Mouse (Mus musculus): Measurements from ENCODE around the gene Ccdc9. TPM values are rescaled to one million over a fixed set of nuclear protein-coding genes. Genes with fewer than 3 reads are reported as not detected.
A peak's percentile ranks its signal among the peaks of the same experiment; 100 is the strongest.

Ccdc9 gene
- polyA plus RNA-seq (2014; fragmentation: Nextera tagmentation; extraction: Ambion mirVana) = 11.3 and 16.4 TPM in 2 replicates

GRCm38 (mm10) chr7:16286026-16286961 lies at the start of gene Ccdc9:
Gene Ccdc9 (minus strand): TSS chr7:16286795.
- Histone ChIP-seq H3K4me2 (peak within 1 kb of the TSS; percentile 77), H3K27ac (ENCODE audit: low read depth, low read length) (peak within 1 kb of the TSS; percentile 97), H3K4me1 (ENCODE audit: control insufficient read depth, insufficient read depth, low read length) (no peaks in the 10 kb centered on the region), H3K27me3 (ENCODE audit: control insufficient read depth, insufficient read depth, low read length) (no peaks in the 10 kb centered on the region), H3K9me3 (replicated peaks; ENCODE audit: control insufficient read depth, low read length) (no peaks in the 10 kb centered on the region), H3K4me3 (ENCODE audit: low read depth, low read length) (peak within 1 kb of the TSS; percentile 73), H3K9ac (ENCODE audit: low read depth, low read length) (peak within 1 kb of the TSS; percentile 89), H3K36me3 (ENCODE audit: control insufficient read depth, insufficient read depth, low read length) (peaks cover 14% of the 10 kb centered on the region)
- ATAC-seq (replicated peaks; ENCODE audit: insufficient number of reproducible peaks, low FRiP score, low TSS enrichment) = peak; percentile 87
- 1% methylated on average over 67 of the region's 70 CpGs for WGBS (ENCODE audit: insufficient replicate concordance)

- 85% methylated on average over 3 of the region's 3 CpGs for WGBS (ENCODE audit: insufficient replicate concordance)
- ATAC-seq (replicated peaks; ENCODE audit: insufficient number of reproducible peaks, low FRiP score, low TSS enrichment) = no peak
- H3K4me3 ChIP-seq (ENCODE audit: low read depth, low read length) = no peak overlapping the region
- H3K36me3 ChIP-seq (ENCODE audit: control insufficient read depth, insufficient read depth, low read length) = peaks cover 17% of the 10 kb centered on the region
- H3K27me3 ChIP-seq (ENCODE audit: control insufficient read depth, insufficient read depth, low read length) = no peaks in the 10 kb centered on the region
- no peak overlapping the region for H3K9ac ChIP-seq (ENCODE audit: low read depth, low read length)
- H3K9me3 ChIP-seq (replicated peaks; ENCODE audit: control insufficient read depth, low read length) = no peaks in the 10 kb centered on the region
- H3K4me2 ChIP-seq = no peak overlapping the region
- peaks cover 6% of the 10 kb centered on the region for H3K4me1 ChIP-seq (ENCODE audit: control insufficient read depth, insufficient read depth, low read length)
- H3K27ac ChIP-seq (ENCODE audit: low read depth, low read length) = no peak overlapping the region
These were observed 42.6 kb upstream of the Ccdc9 start for GRCm38 (mm10) chr7:16329146-16329545.

GRCm38 (mm10) chr7:16326607-16326971 lies 40.0 kb upstream of the Ccdc9 start:
- Histone ChIP-seq H3K4me3 (ENCODE audit: low read depth, low read length) (no peak overlapping the region), H3K9me3 (replicated peaks; ENCODE audit: control insufficient read depth, low read length) (no peaks in the 10 kb centered on the region), H3K4me1 (ENCODE audit: control insufficient read depth, insufficient read depth, low read length) (peaks cover 6% of the 10 kb centered on the region), H3K27me3 (ENCODE audit: control insufficient read depth, insufficient read depth, low read length) (no peaks in the 10 kb centered on the region), H3K9ac (ENCODE audit: low read depth, low read length) (no peak overlapping the region; the same call in 1 of the 2 replicates), H3K4me2 (no peak overlapping the region), H3K27ac (ENCODE audit: low read depth, low read length) (no peak overlapping the region), H3K36me3 (ENCODE audit: control insufficient read depth, insufficient read depth, low read length) (peaks cover 20% of the 10 kb centered on the region)
- no peak for ATAC-seq (replicated peaks; ENCODE audit: insufficient number of reproducible peaks, low FRiP score, low TSS enrichment)
- WGBS (ENCODE audit: insufficient replicate concordance) = 83% methylated on average over 2 of the region's 2 CpGs

GRCm38 (mm10) chr7:16325920-16326606 lies 39.5 kb upstream of the Ccdc9 start:
- peak overlapping the region; percentile 49; the same call in 1 of the 2 replicates for H3K9ac ChIP-seq (ENCODE audit: low read depth, low read length)
- H3K9me3 ChIP-seq (replicated peaks; ENCODE audit: control insufficient read depth, low read length) = no peaks in the 10 kb centered on the region
- no peaks in the 10 kb centered on the region for H3K27me3 ChIP-seq (ENCODE audit: control insufficient read depth, insufficient read depth, low read length)
- WGBS (ENCODE audit: insufficient replicate concordance) = 18% methylated on average over 8 of the region's 8 CpGs
- H3K4me1 ChIP-seq (ENCODE audit: control insufficient read depth, insufficient read depth, low read length) = peaks cover 6% of the 10 kb centered on the region
- H3K27ac ChIP-seq (ENCODE audit: low read depth, low read length) = peak overlapping the region; percentile 91
- peak overlapping the region; percentile 27 for H3K4me2 ChIP-seq
- no peak overlapping the region for H3K4me3 ChIP-seq (ENCODE audit: low read depth, low read length)
- H3K36me3 ChIP-seq (ENCODE audit: control insufficient read depth, insufficient read depth, low read length) = peaks cover 20% of the 10 kb centered on the region
- ATAC-seq (replicated peaks; ENCODE audit: insufficient number of reproducible peaks, low FRiP score, low TSS enrichment) = peak; percentile 64; the same call in 1 of the 2 replicates

GRCm38 (mm10) chr7:16324661-16325060 lies 38.1 kb upstream of the Ccdc9 start:
- no peak overlapping the region for H3K4me3 ChIP-seq (ENCODE audit: low read depth, low read length)
- H3K27ac ChIP-seq (ENCODE audit: low read depth, low read length) = no peak overlapping the region
- 90% methylated on average over 7 of the region's 7 CpGs for WGBS (ENCODE audit: insufficient replicate concordance)
- no peak for ATAC-seq (replicated peaks; ENCODE audit: insufficient number of reproducible peaks, low FRiP score, low TSS enrichment)
- H3K4me1 ChIP-seq (ENCODE audit: control insufficient read depth, insufficient read depth, low read length) = peaks cover 6% of the 10 kb centered on the region
- H3K27me3 ChIP-seq (ENCODE audit: control insufficient read depth, insufficient read depth, low read length) = no peaks in the 10 kb centered on the region
- peaks cover 19% of the 10 kb centered on the region for H3K36me3 ChIP-seq (ENCODE audit: control insufficient read depth, insufficient read depth, low read length)
- H3K9me3 ChIP-seq (replicated peaks; ENCODE audit: control insufficient read depth, low read length) = no peaks in the 10 kb centered on the region
- no peak overlapping the region for H3K4me2 ChIP-seq
- no peak overlapping the region for H3K9ac ChIP-seq (ENCODE audit: low read depth, low read length)

- no peak overlapping the region for H3K4me3 ChIP-seq (ENCODE audit: low read depth, low read length)
- no peaks in the 10 kb centered on the region for H3K4me1 ChIP-seq (ENCODE audit: control insufficient read depth, insufficient read depth, low read length)
- H3K4me2 ChIP-seq = no peak overlapping the region
- no peak overlapping the region for H3K9ac ChIP-seq (ENCODE audit: low read depth, low read length)
- no peaks in the 10 kb centered on the region for H3K9me3 ChIP-seq (replicated peaks; ENCODE audit: control insufficient read depth, low read length)
- H3K27me3 ChIP-seq (ENCODE audit: control insufficient read depth, insufficient read depth, low read length) = no peaks in the 10 kb centered on the region
- no peak for ATAC-seq (replicated peaks; ENCODE audit: insufficient number of reproducible peaks, low FRiP score, low TSS enrichment)
- 86% methylated on average over 6 of the region's 6 CpGs for WGBS (ENCODE audit: insufficient replicate concordance)
- H3K27ac ChIP-seq (ENCODE audit: low read depth, low read length) = no peak overlapping the region
- H3K36me3 ChIP-seq (ENCODE audit: control insufficient read depth, insufficient read depth, low read length) = peaks cover 2% of the 10 kb centered on the region; the same call in 1 of the 2 replicates
These were observed 33.9 kb upstream of the Ccdc9 start for GRCm38 (mm10) chr7:16320479-16320878.

GRCm38 (mm10) chr7:16319216-16319615 lies 32.6 kb upstream of the Ccdc9 start:
- no peak overlapping the region for H3K4me3 ChIP-seq (ENCODE audit: low read depth, low read length)
- WGBS (ENCODE audit: insufficient replicate concordance) = 85% methylated on average over 4 of the region's 4 CpGs
- no peaks in the 10 kb centered on the region for H3K27me3 ChIP-seq (ENCODE audit: control insufficient read depth, insufficient read depth, low read length)
- no peak overlapping the region for H3K9ac ChIP-seq (ENCODE audit: low read depth, low read length)
- no peak overlapping the region for H3K27ac ChIP-seq (ENCODE audit: low read depth, low read length)
- peaks cover 2% of the 10 kb centered on the region; the same call in 1 of the 2 replicates for H3K36me3 ChIP-seq (ENCODE audit: control insufficient read depth, insufficient read depth, low read length)
- no peak overlapping the region for H3K4me2 ChIP-seq
- no peak for ATAC-seq (replicated peaks; ENCODE audit: insufficient number of reproducible peaks, low FRiP score, low TSS enrichment)
- no peaks in the 10 kb centered on the region for H3K9me3 ChIP-seq (replicated peaks; ENCODE audit: control insufficient read depth, low read length)
- peaks cover 3% of the 10 kb centered on the region; the same call in 1 of the 2 replicates for H3K4me1 ChIP-seq (ENCODE audit: control insufficient read depth, insufficient read depth, low read length)

- ATAC-seq (replicated peaks; ENCODE audit: insufficient number of reproducible peaks, low FRiP score, low TSS enrichment) = no peak
- H3K9me3 ChIP-seq (replicated peaks; ENCODE audit: control insufficient read depth, low read length) = no peaks in the 10 kb centered on the region
- 73% methylated on average over 13 of the region's 14 CpGs for WGBS (ENCODE audit: insufficient replicate concordance)
These were observed 30.5 kb upstream of the Ccdc9 start for GRCm38 (mm10) chr7:16317094-16317493.

More at GRCm38 (mm10) chr7:16317094-16317493, 30.5 kb upstream of the Ccdc9 start:
- Histone ChIP-seq H3K4me1 (ENCODE audit: control insufficient read depth, insufficient read depth, low read length) (peaks cover 8% of the 10 kb centered on the region), H3K4me3 (ENCODE audit: low read depth, low read length) (no peak overlapping the region), H3K27ac (ENCODE audit: low read depth, low read length) (no peak overlapping the region), H3K4me2 (no peak overlapping the region), H3K27me3 (ENCODE audit: control insufficient read depth, insufficient read depth, low read length) (no peaks in the 10 kb centered on the region), H3K36me3 (ENCODE audit: control insufficient read depth, insufficient read depth, low read length) (no peaks in the 10 kb centered on the region; the same call in 1 of the 2 replicates), H3K9ac (ENCODE audit: low read depth, low read length) (no peak overlapping the region)
